Mouse (Mus musculus): ENCODE measurements around the gene Prss22.

GRCm38 (mm10) chr17:24037844-24038243, 39.9 kb upstream of the Prss22 start, which contains the start of gene Prss27:
- TF ChIP-seq CTCF (IDR thresholded peaks at IDR 0.05; ENCODE audit: extremely low read depth, insufficient read depth, insufficient read length, insufficient replicate concordance) (no peak), POLR2A (IDR thresholded peaks at IDR 0.05; ENCODE audit: low read depth, low read length) (no peak)

All from spleen, adult 2 months (tissue).